Mouse (Mus musculus) thymus, postnatal 36 days (tissue): ENCODE results near the gene Enox1.

Experiments used
- DNase-seq, 2 experiments: peaks; one replicate each; pipeline ENCODE4 v3.0.0; 2022; ENCODE audit warnings: mixed read lengths in 2 of 2

The Enox1 gene

GRCm38 (mm10) chr14:77464782-77465181, 308.2 kb downstream of the Enox1 start:
- no peak for DNase-seq

- no peak for DNase-seq
Measured at GRCm38 (mm10) chr14:77470577-77470976, 314.0 kb downstream of the Enox1 start.

GRCm38 (mm10) chr14:77473501-77473900, 316.9 kb downstream of the Enox1 start:
- DNase-seq, result no peak

- DNase-seq, result no peak
Measured at GRCm38 (mm10) chr14:77474026-77474425, 317.5 kb downstream of the Enox1 start.

GRCm38 (mm10) chr14:77475134-77475820, 318.7 kb downstream of the Enox1 start:
- no peak for DNase-seq

GRCm38 (mm10) chr14:77477704-77478103, 321.1 kb downstream of the Enox1 start:
- DNase-seq, result no peak

- DNase-seq, result no peak
Measured at GRCm38 (mm10) chr14:77478210-77478609, 321.6 kb downstream of the Enox1 start.

- no peak for DNase-seq
Measured at GRCm38 (mm10) chr14:77478692-77479091, 322.1 kb downstream of the Enox1 start.

GRCm38 (mm10) chr14:77483076-77483475, 326.5 kb downstream of the Enox1 start:
- DNase-seq, result no peak

GRCm38 (mm10) chr14:77484951-77485447, 328.4 kb downstream of the Enox1 start:
- no peak for DNase-seq

- DNase-seq, result no peak
Measured at GRCm38 (mm10) chr14:77490699-77491098, 334.1 kb downstream of the Enox1 start.

GRCm38 (mm10) chr14:77491731-77492130, 335.2 kb downstream of the Enox1 start:
- no peak for DNase-seq

- no peak for DNase-seq
Measured at GRCm38 (mm10) chr14:77499996-77500581, 343.5 kb downstream of the Enox1 start.

- DNase-seq, result no peak
Measured at GRCm38 (mm10) chr14:77504458-77505135, 348.0 kb downstream of the Enox1 start.

- no peak for DNase-seq
Measured at GRCm38 (mm10) chr14:77506341-77506740, 349.8 kb downstream of the Enox1 start.

GRCm38 (mm10) chr14:77508036-77508435, 351.5 kb downstream of the Enox1 start:
- DNase-seq, result no peak

- DNase-seq, result no peak
Measured at GRCm38 (mm10) chr14:77509042-77509441, 352.5 kb downstream of the Enox1 start.

GRCm38 (mm10) chr14:77509924-77510323, 353.4 kb downstream of the Enox1 start:
- DNase-seq, result no peak

GRCm38 (mm10) chr14:77511137-77511870, 354.7 kb downstream of the Enox1 start:
- DNase-seq, result no peak

- DNase-seq, result no peak
Measured at GRCm38 (mm10) chr14:77518017-77518416, 361.5 kb downstream of the Enox1 start.

- DNase-seq, result no peak
Measured at GRCm38 (mm10) chr14:77518941-77519695, 362.6 kb downstream of the Enox1 start.

- DNase-seq, result no peak
Measured at GRCm38 (mm10) chr14:77519701-77520100, 363.1 kb downstream of the Enox1 start.
